Mouse (Mus musculus): Measurements from ENCODE around the gene Pecam1. TPM values are rescaled to one million over a fixed set of nuclear protein-coding genes. Genes with fewer than 3 reads are reported as not detected.
"Not testable (repeated sequence)": the region's sequence is repeated elsewhere in the genome, so short reads cannot be mapped to it uniquely, and the experiment has no call there.

Pecam1 gene
- total RNA-seq, 2 experiments from 2014 or later = 27.3 to 35.3 TPM

GRCm38 (mm10) chr11:106773061-106773460, 22.6 kb upstream of the Pecam1 start:
- no peak for DNase-seq (ENCODE audit: low spot score)

GRCm38 (mm10) chr11:106770195-106770974, 20.0 kb upstream of the Pecam1 start:
- DNase-seq (ENCODE audit: low spot score) = no peak

GRCm38 (mm10) chr11:106767516-106767915, 17.1 kb upstream of the Pecam1 start:
- no peak for DNase-seq (ENCODE audit: low spot score)

- no peak for DNase-seq (ENCODE audit: low spot score)
Observed at GRCm38 (mm10) chr11:106766611-106767162, 16.3 kb upstream of the Pecam1 start.

GRCm38 (mm10) chr11:106762800-106763185, 12.4 kb upstream of the Pecam1 start:
- no peak for DNase-seq (ENCODE audit: low spot score)

- no peak for DNase-seq (ENCODE audit: low spot score)
Observed at GRCm38 (mm10) chr11:106762139-106762799, 11.8 kb upstream of the Pecam1 start.

- DNase-seq (ENCODE audit: low spot score) = no peak
Observed at GRCm38 (mm10) chr11:106760511-106760910, 10.1 kb upstream of the Pecam1 start.

GRCm38 (mm10) chr11:106759028-106759427, 8.6 kb upstream of the Pecam1 start:
- no peak for DNase-seq (ENCODE audit: low spot score)

GRCm38 (mm10) chr11:106755583-106755982, 5.2 kb upstream of the Pecam1 start:
- no peak for DNase-seq (ENCODE audit: low spot score)

GRCm38 (mm10) chr11:106753314-106753713, 2.9 kb upstream of the Pecam1 start:
- DNase-seq (ENCODE audit: low spot score) = no peak

- DNase-seq (ENCODE audit: low spot score) = no peak
Observed at GRCm38 (mm10) chr11:106752103-106752502, 1.7 kb upstream of the Pecam1 start.

GRCm38 (mm10) chr11:106751039-106752018, 901 bp upstream of the Pecam1 start, which contains the start of gene Milr1:
Milr1 (plus strand) TSS chr11:106751226.
- DNase-seq (ENCODE audit: low spot score) = no peak

- not testable (repeated sequence) for DNase-seq (ENCODE audit: low spot score)
Observed at GRCm38 (mm10) chr11:106749557-106750120, 789 bp downstream of the Pecam1 start.

GRCm38 (mm10) chr11:106744949-106745348, 5.5 kb downstream of the Pecam1 start:
- DNase-seq (ENCODE audit: low spot score) = no peak

GRCm38 (mm10) chr11:106742388-106742841, 8.0 kb downstream of the Pecam1 start:
- DNase-seq (ENCODE audit: low spot score) = no peak

- DNase-seq (ENCODE audit: low spot score) = no peak
Observed at GRCm38 (mm10) chr11:106741826-106742225, 8.6 kb downstream of the Pecam1 start.

GRCm38 (mm10) chr11:106741232-106741631, 9.2 kb downstream of the Pecam1 start:
- no peak for DNase-seq (ENCODE audit: low spot score)

GRCm38 (mm10) chr11:106740724-106741123, 9.7 kb downstream of the Pecam1 start:
- DNase-seq (ENCODE audit: low spot score) = not testable (repeated sequence)

- no peak for DNase-seq (ENCODE audit: low spot score)
Observed at GRCm38 (mm10) chr11:106739116-106739515, 11.3 kb downstream of the Pecam1 start.

GRCm38 (mm10) chr11:106737178-106737621, 13.2 kb downstream of the Pecam1 start:
- no peak for DNase-seq (ENCODE audit: low spot score)

GRCm38 (mm10) chr11:106736614-106737013, 13.8 kb downstream of the Pecam1 start:
- no peak for DNase-seq (ENCODE audit: low spot score)

Data from gastrocnemius, adult 18-20 months (tissue).